Mouse (Mus musculus): ENCODE results near the gene Trim16.

Trim16 gene

GRCm38 (mm10) chr11:62891763-62892162 lies 71.7 kb downstream of the Trim16 start:
- no peak for DNase-seq (ENCODE audit: low spot score)
